Mouse (Mus musculus) midbrain, postnatal 0 days (tissue): Measurements from ENCODE around the gene Stil. TPM values are rescaled to one million over a fixed set of nuclear protein-coding genes. Genes with fewer than 3 reads are reported as not detected.

ENCODE experiments used
- ATAC-seq: fragments of 200-750 bp; cut with Nextera tagmentation; 2 replicates; pipeline ENCODE4 v1.8.0; 2017; ENCODE audit warnings: moderate number of reproducible peaks, mild to moderate bottlenecking, moderate TSS enrichment, moderate library complexity; ENCODE audit not compliant: low FRiP score
- DNase-seq: peaks from one replicate; pipeline ENCODE4 v3.0.0-alpha.2; 2015; ENCODE audit warnings: low spot score
- H3K27ac ChIP-seq: fragments of 300-500 bp; sonication (generic); 2 replicates; pipeline ENCODE4 v1.5.1; 2014; ENCODE audit warnings: low read depth, mild to moderate bottlenecking, low read length, mixed read lengths
- H3K27me3 ChIP-seq: fragments of 300-500 bp; sonication (generic); 2 replicates; pipeline ENCODE4 v1.6.1; 2014; ENCODE audit warnings: low read length, control low read depth, mixed read lengths; ENCODE audit not compliant: insufficient read depth
- H3K36me3 ChIP-seq: fragments of 300-500 bp; sonication (generic); 2 replicates; pipeline ENCODE4 v1.6.1; 2014; ENCODE audit warnings: low read length, control low read depth, mixed read lengths; ENCODE audit not compliant: insufficient read depth
- H3K4me1 ChIP-seq: fragments of 300-500 bp; sonication (generic); 2 replicates; pipeline ENCODE4 v1.6.1; 2014; ENCODE audit warnings: mild to moderate bottlenecking, control low read depth, antibody characterized with exemption, low read length, mixed read lengths; ENCODE audit not compliant: insufficient read depth
- H3K4me2 ChIP-seq: fragments of 300-500 bp; sonication (generic); 2 replicates; pipeline ENCODE4 v1.6.1; 2014; ENCODE audit warnings: low read depth, mild to moderate bottlenecking, low read length, mixed read lengths; ENCODE audit not compliant: poor library complexity, severe bottlenecking
- H3K4me3 ChIP-seq: fragments of 300-500 bp; sonication (generic); 2 replicates; pipeline ENCODE4 v1.5.1; 2014; ENCODE audit warnings: low read depth, mild to moderate bottlenecking, low read length, moderate library complexity
- H3K9ac ChIP-seq: fragments of 300-500 bp; sonication (generic); replicated peaks from 2 replicates; pipeline ENCODE4 v1.6.1; 2014; ENCODE audit warnings: mild to moderate bottlenecking, low read length, moderate library complexity, mixed read lengths; ENCODE audit not compliant: poor library complexity, severe bottlenecking
- H3K9me3 ChIP-seq: fragments of 300-500 bp; sonication (generic); 2 replicates; pipeline ENCODE4 v1.6.1; 2016; ENCODE audit warnings: low read length, control low read depth
- CTCF ChIP-seq: IDR thresholded peaks from 2 replicates; pipeline ENCODE4 v1.5.1; 2016; ENCODE audit warnings: antibody characterized with exemption, mild to moderate bottlenecking
- WGBS: fragments of 180-500 bp; shearing (Covaris S2); extraction: QIAGEN DNeasy Blood & Tissue Kit; methylation state at CpG from one replicate; pipeline ENCODE4 v1.1.7; 2014; 5-methylcytosine and 5-hydroxymethylcytosine counted together
- polyA plus RNA-seq: library from polyadenylated mRNA; unstranded; fragments of >200 nt; fragmentation: Nextera tagmentation; extraction: Ambion mirVana; gene quantifications from 2 replicates; pipeline ENCODE4 v1.2.1, GENCODE M21; 2015
- total RNA-seq: library from RNA; depleted of rRNA; stranded (reverse); fragments of >200 nt; gene quantifications from 2 replicates; pipeline ENCODE4 v1.2.3, GENCODE M21; 2014; rRNA removed

The Stil gene
- total and polyA plus RNA-seq, 2 experiments from 2014 or later, result 1.4 to 1.9 TPM

- no peaks in the 10 kb centered on the region; the same call in 1 of the 2 replicates for H3K27me3 ChIP-seq
- no peak overlapping the region for H3K4me3 ChIP-seq
- no peak for ATAC-seq
- 69% methylated on average over 3 of the region's 3 CpGs for WGBS
- H3K4me1 ChIP-seq, result no peaks in the 10 kb centered on the region
- no peak overlapping the region for H3K4me2 ChIP-seq
- no peaks in the 10 kb centered on the region for H3K9me3 ChIP-seq
- H3K36me3 ChIP-seq, result no peaks in the 10 kb centered on the region
- H3K27ac ChIP-seq, result no peak overlapping the region
- no peak for DNase-seq
- H3K9ac ChIP-seq, result no peak overlapping the region
- no peak for TF ChIP-seq CTCF
Observed at GRCm38 (mm10) chr4:115086763-115087415, 86.9 kb downstream of the Stil start.

GRCm38 (mm10) chr4:115088611-115089338, 88.8 kb downstream of the Stil start, which contains the start of gene Pdzk1ip1:
Pdzk1ip1 (plus strand) TSS chr4:115088708.
- 31% methylated on average over 11 of the region's 11 CpGs for WGBS
- Histone ChIP-seq H3K9me3 (no peaks in the 10 kb centered on the region), H3K9ac (no peak within 1 kb of the TSS), H3K36me3 (no peaks in the 10 kb centered on the region), H3K4me1 (no peaks in the 10 kb centered on the region), H3K27me3 (no peaks in the 10 kb centered on the region; the same call in 1 of the 2 replicates), H3K27ac (no peak within 1 kb of the TSS), H3K4me2 (0 out of 2 replicates have a peak within 1 kb of the TSS, but pooled peaks have one; percentile 7), H3K4me3 (no peak within 1 kb of the TSS)
- DNase-seq, result no peak
- ATAC-seq, result no peak
- TF ChIP-seq CTCF, result no peak

DNA sequence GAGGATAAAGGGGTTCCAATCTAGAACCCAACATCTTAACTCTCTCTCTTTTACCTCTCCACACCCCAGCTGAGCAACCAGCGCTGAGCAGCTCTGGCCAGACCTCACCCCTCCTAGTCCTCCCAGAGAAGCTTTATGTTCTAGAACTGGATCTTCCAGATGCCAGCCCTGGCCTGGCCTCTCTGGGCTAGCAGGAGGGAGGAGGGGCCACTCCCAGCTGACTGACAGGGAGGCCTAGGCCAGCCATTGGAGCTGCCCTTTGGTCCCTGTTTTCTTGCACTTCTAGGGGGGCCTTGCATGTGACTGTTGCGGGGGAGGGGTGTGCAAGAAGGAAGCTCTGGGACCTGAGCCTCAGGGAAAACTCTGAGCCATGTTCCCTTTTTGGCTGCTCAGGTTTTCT, 90.6 kb downstream of the Stil start:
- DNase-seq, result no peak
- 79% methylated on average over 2 of the region's 2 CpGs for WGBS

GRCm38 (mm10) chr4:115091806-115092205, 91.8 kb downstream of the Stil start:
- Histone ChIP-seq H3K4me2 (no peak overlapping the region), H3K27me3 (peaks cover 8% of the 10 kb centered on the region), H3K36me3 (no peaks in the 10 kb centered on the region), H3K27ac (no peak overlapping the region), H3K9me3 (no peaks in the 10 kb centered on the region), H3K9ac (no peak overlapping the region), H3K4me3 (no peak overlapping the region), H3K4me1 (peaks cover 13% of the 10 kb centered on the region; the same call in 1 of the 2 replicates)
- TF ChIP-seq CTCF, result no peak
- ATAC-seq, result no peak
- DNase-seq, result no peak
- 83% methylated on average over 3 of the region's 3 CpGs for WGBS

More for the DNA sequence above, 90.6 kb downstream of the Stil start:
- no peaks in the 10 kb centered on the region for H3K36me3 ChIP-seq
- H3K27ac ChIP-seq, result no peak overlapping the region
- no peak for ATAC-seq
- no peak overlapping the region for H3K4me3 ChIP-seq
- H3K4me2 ChIP-seq, result no peak overlapping the region
- H3K9ac ChIP-seq, result no peak overlapping the region
- TF ChIP-seq CTCF, result no peak
- H3K9me3 ChIP-seq, result no peaks in the 10 kb centered on the region
- peaks cover 4% of the 10 kb centered on the region for H3K27me3 ChIP-seq
- H3K4me1 ChIP-seq, result peaks cover 2% of the 10 kb centered on the region; the same call in 1 of the 2 replicates

Other genes with a start within 250 kb of the Stil start
- not detected in 2 replicates for gene Gm12830, start 178.4 kb upstream of the Stil start, total RNA-seq
- gene Gm12830, start 178.4 kb upstream of the Stil start, polyA plus RNA-seq, result 0.09 TPM in 1 of 2 replicates, not detected in the other
- gene Foxd2, start 91.3 kb upstream of the Stil start, total RNA-seq, result 1.0 and 2.5 TPM in 2 replicates
- 0.44 and 0.58 TPM in 2 replicates for gene Foxd2, start 91.3 kb upstream of the Stil start, polyA plus RNA-seq
- 0.27 TPM in 1 of 2 replicates, not detected in the other for gene Foxe3, start 74.1 kb upstream of the Stil start, total RNA-seq
- gene Foxe3, start 74.1 kb upstream of the Stil start, polyA plus RNA-seq, result 0.31 and 0.39 TPM in 2 replicates
- gene Cmpk1, start 12.9 kb upstream of the Stil start, total RNA-seq, result 83.6 and 116 TPM in 2 replicates
- gene Cmpk1, start 12.9 kb upstream of the Stil start, polyA plus RNA-seq, result 231 and 234 TPM in 2 replicates
- 64.8 and 73.5 TPM in 2 replicates for gene Tal1, start 56.3 kb downstream of the Stil start, total RNA-seq
- 6.6 and 6.8 TPM in 2 replicates for gene Tal1, start 56.3 kb downstream of the Stil start, polyA plus RNA-seq
- 1.3 and 1.9 TPM in 2 replicates for gene Pdzk1ip1, start 88.5 kb downstream of the Stil start, total RNA-seq
- 3.0 and 3.7 TPM in 2 replicates for gene Pdzk1ip1, start 88.5 kb downstream of the Stil start, polyA plus RNA-seq
- 24.7 and 30.2 TPM in 2 replicates for gene Cyp4x1, start 134.1 kb downstream of the Stil start, total RNA-seq
- 11.3 and 12.0 TPM in 2 replicates for gene Cyp4x1, start 134.1 kb downstream of the Stil start, polyA plus RNA-seq
- gene Cyp4a29, start 241.9 kb downstream of the Stil start, total RNA-seq, result not detected in 2 replicates
- not detected in 2 replicates for gene Cyp4a29, start 241.9 kb downstream of the Stil start, polyA plus RNA-seq